Mouse (Mus musculus) left cerebral cortex, adult 18-20 months (tissue): ENCODE results near the gene Zfp202. TPM values are rescaled to one million over a fixed set of nuclear protein-coding genes. Genes with fewer than 3 reads are reported as not detected.
"Not testable (repeated sequence)": the region's sequence is repeated elsewhere in the genome, so short reads cannot be mapped to it uniquely, and the experiment has no call there.

Source experiments
- DNase-seq, 2 experiments: peaks; one replicate each; pipeline ENCODE4 v3.0.0; 2021 to 2022; ENCODE audit warnings: low spot score in 2 of 2, mixed read lengths in 1 of 2
- long read RNA-seq, 2 experiments: library from polyadenylated mRNA; stranded (forward); transcript quantifications; one replicate each; pipeline ENCODE4 v2.0.0; 2021
- total RNA-seq, 2 experiments: library from RNA; stranded (reverse); gene quantifications; 2 replicates each; pipeline ENCODE4 v1.2.3; 2021

Zfp202 gene
- 1 to 10 TPM; 3.4 to 3.6 TPM for total RNA-seq
- long read RNA-seq, experiment 1, partial matches to known transcripts = 1 of 4 reads
- long read RNA-seq, experiment 1, other reads (novel, unspliced or antisense) = 0 of 4 reads
- long read RNA-seq, experiment 2, partial matches to known transcripts = 0 of 3 reads
- long read RNA-seq, experiment 2, other reads (novel, unspliced or antisense) = 1 of 3 reads

DNA sequence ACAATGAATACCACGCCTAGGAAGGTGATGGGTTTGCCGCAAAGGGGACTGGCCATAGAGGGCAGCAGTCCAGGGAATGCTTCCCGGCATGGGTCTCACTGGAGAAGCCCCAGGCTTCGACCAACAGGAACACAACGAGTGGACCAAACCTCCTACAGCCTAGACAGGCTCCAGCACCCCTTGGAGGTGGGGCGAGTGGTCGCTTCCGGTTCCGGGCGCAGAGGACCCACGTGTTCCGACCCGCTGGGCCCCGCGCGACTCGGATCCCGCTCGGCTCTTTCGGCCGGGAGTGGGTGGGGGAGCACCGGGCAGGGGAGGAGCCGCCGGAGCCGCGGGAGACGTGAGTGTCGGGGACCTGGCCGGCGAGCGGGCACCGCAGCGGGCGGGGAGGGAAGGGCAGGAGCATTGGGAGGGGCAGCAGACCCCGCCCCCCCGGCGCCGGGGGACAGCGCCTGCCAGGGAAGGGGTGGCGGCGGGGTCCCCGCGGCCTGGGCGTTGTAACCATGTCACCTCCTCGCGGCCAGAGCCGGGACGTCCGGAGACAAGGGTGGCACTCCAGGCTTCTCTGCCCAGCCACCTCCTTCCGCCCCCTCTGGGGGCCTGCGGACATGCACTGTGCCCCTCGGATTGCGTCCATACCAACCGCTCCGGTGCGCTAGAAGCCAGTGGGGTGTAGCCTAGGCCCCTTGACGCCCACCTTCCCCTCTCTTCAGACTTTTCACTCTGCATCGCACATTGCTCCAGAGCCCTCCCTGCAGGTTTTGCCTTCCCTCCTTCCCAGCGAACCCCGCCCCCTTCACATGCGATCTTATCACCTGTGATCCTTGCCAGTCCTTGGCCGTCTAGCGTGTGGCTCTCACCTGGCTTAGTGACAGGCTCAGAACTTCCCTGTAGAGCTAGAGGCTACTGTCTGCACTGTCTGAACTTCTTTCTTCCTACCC lies at the start of gene Zfp202:
Gene Zfp202, plus strand, starts transcription at position 219 of the 941 bp plus-strand sequence.
- peak; percentile 80 to 87 for DNase-seq

DNA sequence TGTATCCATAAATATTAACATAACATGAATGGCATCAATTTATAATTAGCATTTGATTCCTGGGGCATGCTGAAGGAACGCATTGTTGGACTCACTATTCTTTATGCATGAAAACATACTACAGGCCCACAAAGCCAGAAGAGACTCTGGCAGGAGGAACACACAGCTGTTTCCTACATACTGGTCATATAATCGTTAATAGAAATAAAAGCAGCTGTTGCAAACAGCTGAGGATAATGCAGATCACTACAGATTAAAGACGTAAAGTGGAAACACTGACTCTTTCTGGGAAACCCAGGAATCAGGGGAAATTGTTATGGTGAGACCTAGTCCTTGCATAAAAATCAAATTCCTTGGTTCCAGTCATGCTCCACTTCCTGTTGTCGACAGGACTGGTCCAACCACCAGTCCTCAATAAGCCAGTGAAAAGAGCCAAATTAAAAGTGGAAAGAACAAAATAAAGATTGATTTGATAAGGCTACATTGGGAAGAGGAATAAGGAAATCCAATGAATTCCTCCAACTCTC lies 36.9 kb upstream of the Zfp202 start:
- no peak for DNase-seq

DNA sequence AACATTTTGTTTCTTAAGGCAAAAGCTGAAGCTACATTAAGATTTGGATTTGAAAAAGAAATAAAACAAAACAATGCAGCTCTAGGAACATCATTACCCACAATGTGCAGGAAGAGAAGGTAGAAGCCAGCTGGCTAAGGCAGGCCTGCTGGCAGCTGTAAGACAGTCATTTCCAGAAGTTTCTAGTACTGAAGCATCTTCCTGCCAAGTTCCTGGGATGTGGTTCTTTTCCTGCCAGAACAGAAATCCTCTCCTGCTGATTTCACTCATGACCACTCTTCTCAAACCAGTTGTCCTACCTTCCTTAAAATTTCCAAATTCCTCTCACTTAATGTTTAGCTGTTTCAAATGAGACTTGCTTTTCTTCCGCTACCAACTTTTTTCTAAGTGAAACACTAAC lies 25.7 kb upstream of the Zfp202 start:
- DNase-seq = no peak

DNA sequence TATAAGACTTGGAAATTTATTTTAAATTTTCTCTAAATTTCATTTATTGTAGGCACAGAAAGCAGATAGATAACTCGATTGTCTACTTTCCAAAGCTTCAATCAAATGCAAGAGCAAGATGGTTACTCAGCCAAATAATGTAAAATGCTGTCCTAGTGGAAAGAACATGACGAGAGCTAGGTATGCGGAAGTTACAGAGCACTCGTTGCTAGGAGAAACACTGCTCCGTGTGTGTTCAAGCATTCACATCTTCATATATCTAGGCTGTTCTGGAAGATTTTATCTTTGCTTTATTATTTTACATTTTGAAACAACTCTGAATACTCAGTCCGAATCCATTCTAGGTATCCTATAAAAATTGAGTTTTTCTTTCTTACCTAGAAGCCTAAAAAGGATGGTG lies 15.1 kb upstream of the Zfp202 start:
- no peak for DNase-seq

DNA sequence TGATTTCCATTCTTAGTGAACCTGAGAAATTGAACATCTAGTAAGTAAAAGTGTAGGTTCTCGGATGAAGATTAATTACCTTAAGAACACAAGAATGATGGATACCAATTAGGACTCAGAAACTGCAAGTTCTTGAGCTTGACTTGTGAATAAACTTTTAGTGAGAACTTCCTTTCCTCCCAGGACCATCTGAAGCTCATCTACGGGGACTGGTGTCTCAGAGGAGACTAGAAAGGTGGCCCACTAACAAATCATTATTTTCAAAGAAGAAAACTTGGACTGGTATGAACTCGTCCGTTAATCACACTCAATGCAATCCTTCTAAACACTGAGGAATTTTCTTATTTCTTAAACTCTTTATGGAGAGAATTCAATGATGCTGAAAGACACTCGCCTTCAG lies 11.5 kb upstream of the Zfp202 start, which contains the start of gene Olfr986:
Gene Olfr986, plus strand, starts transcription at position 301 of the 400 bp plus-strand sequence.
- no peak for DNase-seq

DNA sequence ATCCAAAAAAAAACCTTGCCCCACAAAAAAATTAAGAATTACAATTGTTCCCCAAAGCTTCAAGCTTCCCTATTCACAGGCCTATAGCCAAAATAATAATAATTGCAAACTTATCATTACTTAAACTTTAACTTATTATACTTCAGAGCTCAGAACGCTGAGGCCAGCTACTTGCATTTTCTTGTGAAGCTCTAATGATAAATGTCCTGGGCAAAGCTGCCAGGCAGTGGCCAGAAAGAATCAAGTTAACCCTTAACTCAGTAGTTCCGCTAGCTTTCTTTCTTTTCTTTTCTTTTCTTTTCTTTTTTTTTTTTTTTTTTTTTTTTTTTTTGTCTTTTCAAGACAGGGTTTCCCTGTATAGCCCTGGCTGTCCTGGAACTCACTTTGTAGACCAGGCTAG lies 7.0 kb upstream of the Zfp202 start:
- DNase-seq = not testable (repeated sequence)

GRCm38 (mm10) chr9:40191086-40191876 lies 835 bp upstream of the Zfp202 start:
- no peak for DNase-seq

GRCm38 (mm10) chr9:40195981-40196380 lies 3.9 kb downstream of the Zfp202 start:
- DNase-seq = no peak

GRCm38 (mm10) chr9:40206546-40206950 lies 14.4 kb downstream of the Zfp202 start:
- DNase-seq = no peak

- no peak for DNase-seq
These were observed 18.6 kb downstream of the Zfp202 start for GRCm38 (mm10) chr9:40210744-40211143.

GRCm38 (mm10) chr9:40214058-40214457 lies 21.9 kb downstream of the Zfp202 start:
- no peak for DNase-seq

DNA sequence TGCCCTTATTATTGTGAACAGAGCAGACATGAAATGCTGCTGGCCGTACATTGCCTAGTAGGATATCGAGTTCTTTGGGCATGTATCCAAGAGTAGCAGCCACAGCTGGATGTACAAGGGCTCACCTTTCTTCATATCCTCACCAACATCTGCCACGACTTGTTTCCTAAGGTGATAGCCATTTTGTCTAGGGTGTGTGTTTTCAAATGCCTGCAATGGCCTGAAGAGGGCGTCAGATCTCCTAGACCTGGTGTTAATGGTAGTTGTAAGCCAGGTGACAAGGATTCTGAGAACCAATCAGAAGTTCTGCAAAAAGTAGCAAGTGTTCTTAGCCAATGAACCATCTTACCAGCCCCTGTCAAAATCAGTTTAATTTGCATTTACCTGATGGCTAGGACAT lies 24.5 kb downstream of the Zfp202 start:
- no peak for DNase-seq

DNA sequence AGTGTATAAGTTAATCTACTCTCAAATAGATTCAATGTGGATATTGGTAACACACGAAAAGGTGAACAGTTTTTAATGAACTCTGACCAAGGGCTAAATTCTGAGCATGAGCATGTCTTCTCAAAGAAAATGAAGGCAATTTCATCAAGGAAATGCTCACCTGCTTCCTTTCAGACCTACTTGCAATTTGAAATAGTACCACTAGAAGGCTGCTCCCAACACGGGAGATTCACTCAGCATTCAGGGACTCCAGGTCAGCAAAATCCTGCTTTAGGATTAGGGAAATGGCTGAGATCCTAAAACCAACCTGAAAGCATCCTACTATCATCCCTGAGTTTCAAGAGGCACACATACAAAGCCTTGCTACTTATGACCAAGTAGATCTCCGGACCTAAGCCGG lies 32.2 kb downstream of the Zfp202 start:
- DNase-seq = no peak

GRCm38 (mm10) chr9:40227874-40228789 lies 36.0 kb downstream of the Zfp202 start:
- peak; percentile 42 to 64 for DNase-seq

DNA sequence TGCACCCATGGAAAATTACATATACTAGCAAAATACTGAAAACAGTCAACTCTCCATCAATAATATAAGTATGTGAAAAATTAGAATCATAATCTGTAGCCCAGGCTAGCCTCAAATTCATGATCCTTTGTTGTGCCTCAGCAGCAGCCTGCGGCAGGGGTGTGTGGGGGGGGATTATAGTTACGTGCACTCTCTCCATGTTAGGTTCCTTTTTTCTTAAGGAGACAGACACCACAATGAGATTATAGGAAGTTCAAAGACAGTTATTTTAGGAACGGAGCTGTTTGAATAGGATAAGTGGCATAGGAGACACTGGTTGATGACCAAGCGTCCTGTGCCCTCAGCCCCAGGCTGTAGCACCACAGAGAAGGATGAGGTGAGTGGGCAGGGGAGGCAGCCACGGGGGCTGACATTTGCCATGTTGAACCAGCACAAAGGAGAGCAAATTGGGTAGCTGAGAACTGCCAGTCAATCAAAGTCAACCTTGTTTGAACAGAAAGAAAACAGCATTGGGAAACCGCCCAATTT lies 36.8 kb downstream of the Zfp202 start:
- no peak for DNase-seq

DNA sequence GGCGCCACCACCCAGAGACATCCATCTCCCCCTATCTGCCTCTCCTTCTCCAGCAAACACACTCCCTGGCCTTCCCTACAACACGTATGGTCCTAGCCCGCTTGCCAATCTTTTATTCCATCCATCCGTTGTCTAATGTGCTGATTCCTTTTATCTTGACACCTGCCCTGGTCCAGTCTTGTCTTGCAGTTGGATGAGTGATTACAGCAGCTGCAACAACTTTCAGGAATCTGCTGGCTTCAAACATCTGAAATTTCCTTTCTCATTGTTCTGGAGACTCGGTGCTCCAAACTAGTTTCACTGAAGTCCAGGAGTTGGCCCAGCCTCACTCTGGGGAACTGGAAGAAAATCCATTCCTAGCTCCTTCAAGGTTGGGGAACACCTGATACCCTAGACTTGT lies 37.4 kb downstream of the Zfp202 start:
- no peak for DNase-seq

DNA sequence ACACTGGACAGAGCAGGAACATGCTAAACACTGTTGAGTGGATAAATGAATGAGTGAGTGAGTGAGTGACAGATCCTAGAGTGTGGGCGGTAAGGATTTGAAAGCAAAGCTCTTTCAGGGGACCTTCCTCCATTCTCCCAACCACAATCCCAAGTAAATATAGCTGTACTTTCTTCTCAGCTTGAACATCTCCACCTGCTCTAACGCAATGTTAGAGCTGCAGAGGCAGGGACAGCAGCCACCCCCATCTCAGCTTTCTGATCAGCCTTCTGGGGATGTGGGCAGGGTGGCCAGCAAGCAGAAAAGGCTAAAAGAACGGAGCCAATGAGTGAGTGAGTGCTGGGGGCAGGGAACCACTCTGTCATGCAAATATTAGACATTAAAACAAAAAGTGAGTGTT lies 38.9 kb downstream of the Zfp202 start:
- DNase-seq = peak in 1 of 2 experiments; percentile 17

- no peak for DNase-seq
These were observed 42.3 kb downstream of the Zfp202 start for GRCm38 (mm10) chr9:40234233-40235072.

- DNase-seq = no peak
These were observed 43.1 kb downstream of the Zfp202 start for GRCm38 (mm10) chr9:40235220-40235619.
